Mouse (Mus musculus) spleen, postnatal 4 days (tissue): ENCODE data around the gene Insm1.

Source experiments
- DNase-seq, 2 experiments: peaks; one replicate each; pipeline ENCODE4 v3.0.0; 2022; ENCODE audit warnings: low spot score in 2 of 2

Gene Insm1

GRCm38 (mm10) chr2:146262215-146262614, 40.5 kb downstream of the Insm1 start:
- DNase-seq, result no peak

DNA sequence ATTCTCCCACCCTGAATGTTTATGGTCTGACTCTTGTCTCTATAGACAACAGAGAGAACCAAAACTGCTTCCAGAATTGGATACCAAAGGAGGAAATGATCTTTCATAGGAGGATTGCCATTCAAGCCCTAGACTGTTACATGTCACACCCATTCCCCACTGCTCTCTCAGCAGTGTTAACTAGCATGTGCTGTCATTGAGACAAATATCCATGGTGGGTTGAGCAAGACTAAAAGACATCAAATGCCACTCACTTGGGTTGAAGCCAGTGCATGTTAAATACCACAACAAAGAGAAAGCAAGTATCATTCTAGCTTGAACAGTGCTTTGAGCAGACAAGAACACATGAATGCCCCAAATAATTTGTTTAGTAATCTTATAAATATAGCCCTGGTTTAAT, 41.2 kb downstream of the Insm1 start:
- no peak for DNase-seq

GRCm38 (mm10) chr2:146265045-146265444, 43.3 kb downstream of the Insm1 start:
- DNase-seq, result no peak

DNA sequence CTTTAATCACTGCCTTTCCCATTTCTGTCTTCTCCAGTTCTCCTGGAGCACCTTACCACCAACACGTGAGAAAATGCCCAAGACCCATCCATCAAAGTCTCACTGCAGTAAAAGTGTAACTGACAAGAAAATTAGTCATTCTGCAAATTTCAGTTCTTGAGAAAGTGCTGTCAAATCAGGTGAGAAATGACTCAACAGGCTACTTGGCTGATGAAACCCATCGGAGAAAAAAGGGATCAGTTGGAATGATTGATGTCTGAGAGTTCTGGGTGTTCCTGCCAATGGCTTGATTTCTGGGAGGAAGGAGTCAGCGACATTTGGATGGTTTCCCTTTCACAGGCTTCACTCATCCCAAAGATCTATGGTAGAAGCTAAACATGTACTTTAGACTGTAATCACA, 44.8 kb downstream of the Insm1 start:
- no peak for DNase-seq
